Mouse (Mus musculus): ENCODE measurements at regions not wholly inside any gene's neighbourhood (a gene's known extent, or its start where the extent isn't known, plus 50 kb on each side); places are given as distances from the start of the nearest gene placed in this dataset.
A peak's percentile ranks its signal among the peaks of the same experiment; 100 is the strongest.

- H3K27ac ChIP-seq: no peak overlapping the region
- intact Hi-C loops (cut with DNase I): no loop called here
- no peak overlapping the region for H3K4me3 ChIP-seq
- DNase-seq: no peak
- no peak for TF ChIP-seq CTCF (IDR thresholded peaks at IDR 0.05)
Measured at GRCm38 (mm10) chr15:62492350-62492749, 1352.6 kb downstream of the Gsdmc2 start.

DNA sequence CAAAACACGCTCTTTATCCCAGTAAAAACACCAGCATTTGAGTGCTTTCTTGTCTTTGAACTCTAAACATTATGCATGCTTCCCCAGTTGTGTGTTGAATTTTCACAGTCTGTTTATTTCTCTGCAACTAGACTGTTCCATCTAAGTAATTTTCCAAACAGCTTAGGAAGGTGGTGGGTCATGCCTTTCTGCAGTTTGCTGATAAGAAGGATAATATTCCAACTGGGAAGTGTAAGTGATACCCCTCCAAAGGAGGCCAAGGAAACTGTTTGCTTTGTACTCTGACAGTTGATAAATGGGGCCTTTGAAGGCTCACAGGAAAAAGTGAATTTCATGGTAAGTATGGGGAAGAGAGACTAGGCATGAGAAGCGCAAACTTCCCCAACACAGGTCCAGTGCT is 1354.4 kb downstream of the Gsdmc2 start:
- no peak overlapping the region for H3K4me3 ChIP-seq
- H3K27ac ChIP-seq: no peak overlapping the region
- intact Hi-C loops (cut with DNase I): no loop called here
- DNase-seq: no peak
- no peak for TF ChIP-seq CTCF (IDR thresholded peaks at IDR 0.05)

DNA sequence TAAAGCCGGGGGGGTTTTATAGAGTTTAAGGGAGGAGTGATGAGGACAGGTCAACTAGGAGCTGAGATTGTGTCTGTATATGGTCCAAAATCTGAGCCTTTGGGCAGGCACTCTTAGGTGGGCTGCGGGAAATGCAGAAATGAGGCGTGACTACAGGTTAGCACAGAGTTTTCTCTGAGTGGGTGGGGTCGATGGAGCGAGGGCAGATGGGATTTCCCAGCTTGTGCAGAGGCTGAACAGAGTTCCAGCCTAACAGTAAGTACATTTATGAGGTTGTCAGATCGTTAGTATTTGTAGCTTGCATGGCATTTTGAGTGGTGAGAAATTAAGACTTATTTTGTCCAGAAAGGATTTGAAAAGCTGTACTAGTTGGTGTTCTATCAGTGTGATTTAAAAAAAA is 1358.4 kb downstream of the Gsdmc2 start:
- intact Hi-C loops (cut with DNase I): no loop called here
- no peak overlapping the region for H3K4me3 ChIP-seq
- no peak for TF ChIP-seq CTCF (IDR thresholded peaks at IDR 0.05)
- no peak overlapping the region for H3K27ac ChIP-seq
- DNase-seq: no peak

DNA sequence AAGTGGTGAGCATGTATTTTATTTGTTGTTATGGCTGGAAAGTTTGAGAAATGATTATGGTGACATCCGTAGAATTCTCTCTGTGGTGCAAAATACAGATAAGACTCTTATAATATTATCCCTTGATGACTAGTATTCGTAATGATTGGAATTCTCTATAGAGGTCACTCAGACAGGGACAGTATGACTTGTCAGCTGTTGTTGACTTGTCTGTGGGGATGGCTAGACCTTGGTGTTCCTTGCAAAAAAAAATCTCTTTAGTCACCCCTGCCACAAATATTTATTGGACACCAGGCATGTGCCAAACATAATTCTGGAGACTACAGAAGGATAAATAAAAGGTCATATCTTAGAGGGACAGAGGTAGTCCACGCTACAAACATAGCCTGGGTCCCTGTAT is 1360.6 kb downstream of the Gsdmc2 start:
- H3K4me3 ChIP-seq: no peak overlapping the region
- no peak for TF ChIP-seq CTCF (IDR thresholded peaks at IDR 0.05)
- intact Hi-C loops (cut with DNase I): no loop called here
- DNase-seq: no peak
- H3K27ac ChIP-seq: no peak overlapping the region

DNA sequence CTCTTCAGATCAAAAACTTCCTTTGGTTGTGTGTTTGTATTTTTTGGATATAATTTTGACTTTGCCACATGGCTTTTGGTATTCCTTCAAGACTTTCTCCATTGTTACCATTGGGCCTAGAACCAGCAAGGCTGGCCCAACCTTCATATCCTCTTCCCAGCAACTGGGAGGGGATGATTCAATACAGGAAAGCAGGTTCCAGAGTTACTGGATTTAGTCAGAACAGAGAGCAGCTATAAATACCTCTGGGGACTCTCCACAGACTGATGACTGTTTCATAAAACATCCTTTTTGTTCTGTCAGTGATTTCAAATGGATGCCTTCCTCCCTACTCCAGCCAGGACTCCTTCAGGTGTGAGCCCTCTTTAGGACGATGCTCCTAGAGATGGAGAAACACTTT is 1361.4 kb downstream of the Gsdmc2 start:
- no peak overlapping the region for H3K4me3 ChIP-seq
- no peak for DNase-seq
- intact Hi-C loops (cut with DNase I): no loop called here
- TF ChIP-seq CTCF (IDR thresholded peaks at IDR 0.05): no peak
- H3K27ac ChIP-seq: no peak overlapping the region

- no peak for TF ChIP-seq CTCF (IDR thresholded peaks at IDR 0.05)
- intact Hi-C loops (cut with DNase I): no loop called here
- no peak overlapping the region for H3K27ac ChIP-seq
- no peak overlapping the region for H3K4me3 ChIP-seq
- DNase-seq: no peak
Measured at GRCm38 (mm10) chr15:62482357-62482756, 1362.6 kb downstream of the Gsdmc2 start.

GRCm38 (mm10) chr15:62477779-62478178 is 1367.2 kb downstream of the Gsdmc2 start:
- Histone ChIP-seq H3K4me3 (no peak overlapping the region), H3K27ac (no peak overlapping the region)
- intact Hi-C loops (cut with DNase I): no loop called here
- no peak for DNase-seq
- TF ChIP-seq CTCF (IDR thresholded peaks at IDR 0.05): no peak

GRCm38 (mm10) chr15:62476452-62476851 is 1368.5 kb downstream of the Gsdmc2 start:
- DNase-seq: no peak
- Histone ChIP-seq H3K4me3 (no peak overlapping the region), H3K27ac (no peak overlapping the region)
- intact Hi-C loops (cut with DNase I): no loop called here
- no peak for TF ChIP-seq CTCF (IDR thresholded peaks at IDR 0.05)

GRCm38 (mm10) chr15:62470683-62471331 is 1374.2 kb downstream of the Gsdmc2 start:
- Histone ChIP-seq H3K4me3 (no peak overlapping the region), H3K27ac (no peak overlapping the region)
- intact Hi-C loops (cut with DNase I): no loop called here
- no peak for TF ChIP-seq CTCF (IDR thresholded peaks at IDR 0.05)
- no peak for DNase-seq

GRCm38 (mm10) chr15:62468076-62468475 is 1376.9 kb downstream of the Gsdmc2 start:
- DNase-seq: peak; percentile 38
- Histone ChIP-seq H3K4me3 (no peak overlapping the region), H3K27ac (no peak overlapping the region; the same call in 1 of the 2 replicates)
- no peak for TF ChIP-seq CTCF (IDR thresholded peaks at IDR 0.05)
- intact Hi-C loops (cut with DNase I): no loop called here

GRCm38 (mm10) chr15:62466856-62467255 is 1378.1 kb downstream of the Gsdmc2 start:
- no peak for TF ChIP-seq CTCF (IDR thresholded peaks at IDR 0.05)
- intact Hi-C loops (cut with DNase I): no loop called here
- no peak for DNase-seq
- H3K27ac ChIP-seq: no peak overlapping the region
- H3K4me3 ChIP-seq: no peak overlapping the region

DNA sequence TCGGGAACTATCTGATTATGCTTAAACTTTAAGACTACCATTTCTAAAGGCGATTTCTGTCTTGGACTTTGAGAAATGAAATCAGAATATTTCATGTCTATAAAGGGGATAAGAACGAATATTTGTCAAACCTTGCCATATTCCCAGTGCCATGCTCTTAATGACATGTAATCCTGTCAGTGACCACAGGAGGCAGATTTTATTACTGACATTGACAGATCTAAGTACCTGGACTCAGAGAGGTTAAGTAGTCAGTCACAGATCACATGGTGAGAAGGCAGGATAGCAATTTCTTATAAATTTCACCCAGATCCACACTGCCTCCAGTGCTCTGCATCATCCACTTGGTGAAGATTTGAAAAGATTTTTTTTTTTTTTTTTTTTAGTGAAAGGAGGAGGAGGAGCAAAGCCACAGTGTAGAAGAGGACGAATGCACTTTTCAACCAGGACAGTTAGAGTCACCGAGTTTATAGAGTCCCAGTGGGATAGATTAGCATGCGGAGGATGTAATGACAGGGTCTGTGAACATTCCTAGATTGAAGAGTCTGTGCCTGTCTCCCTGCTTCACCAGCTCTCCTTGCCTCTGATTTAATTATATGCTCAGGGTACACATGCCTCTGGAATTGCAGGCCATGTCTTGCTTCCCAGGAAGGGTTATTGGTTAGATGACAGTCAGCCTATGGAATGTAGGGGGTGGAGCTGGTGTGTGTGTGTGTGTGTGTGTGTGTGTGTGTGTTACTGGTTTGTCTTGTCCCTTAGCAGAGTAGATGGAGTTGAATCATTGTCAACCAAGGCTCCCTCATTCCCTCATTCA is 1379.7 kb downstream of the Gsdmc2 start:
- intact Hi-C loops (cut with DNase I): no loop called here
- no peak for DNase-seq
- 0 out of 2 replicates have a peak, but pooled peaks have one; percentile 0 for TF ChIP-seq CTCF (IDR thresholded peaks at IDR 0.05)
- no peak overlapping the region for H3K27ac ChIP-seq
- no peak overlapping the region for H3K4me3 ChIP-seq

- intact Hi-C loops (cut with DNase I): no loop called here
- peak; percentile 35 for DNase-seq
- Histone ChIP-seq H3K27ac (no peak overlapping the region), H3K4me3 (no peak overlapping the region)
- no peak for TF ChIP-seq CTCF (IDR thresholded peaks at IDR 0.05)
Measured at GRCm38 (mm10) chr15:62462698-62463097, 1382.3 kb downstream of the Gsdmc2 start.
